Comparison of ENCODE assay signal across 35 mouse cellular contexts in the genomic region with DNA sequence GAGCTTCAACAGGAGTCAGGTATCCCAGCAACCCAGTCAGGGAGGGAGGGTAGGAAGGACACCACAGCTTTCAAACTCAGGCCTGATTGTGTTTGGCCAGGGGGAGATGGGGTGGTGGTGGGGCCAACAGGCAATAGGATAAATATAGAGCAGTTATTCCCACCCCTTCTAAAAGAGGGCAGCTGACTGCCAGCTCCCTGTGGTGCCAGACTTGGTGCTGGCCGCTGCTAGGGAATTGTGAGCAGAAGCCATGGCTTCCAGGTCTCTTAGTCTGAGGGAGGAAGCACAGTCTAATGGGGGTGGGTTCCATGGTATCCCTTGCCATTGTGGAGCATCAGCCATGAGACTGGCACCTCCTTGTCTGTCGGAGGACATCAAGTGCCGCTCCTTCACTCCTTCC. TPM values are rescaled to one million over a fixed set of nuclear protein-coding genes. Genes with fewer than 3 reads are reported as not detected.
"Had no signal": no experiment of that assay in that cellular context is flagged by ENCODE, and none has a peak within 500 bp of the region (broad histone marks: within the 10 kb centered on the region; RNA-seq: fewer than 3 reads in every experiment).

No protein-coding gene starts in this region.

- H3K4me2 ChIP-seq: heart, embryonic 11.5 days; heart, embryonic 13.5 days; heart, embryonic 15.5 days; hindbrain, embryonic 12.5 days; hindbrain, embryonic 14.5 days; kidney, embryonic 15.5 days; limb, embryonic 13.5 days; limb, embryonic 15.5 days; liver, embryonic 12.5 days had no signal

- H3K36me3 ChIP-seq: heart, embryonic 13.5 days; heart, embryonic 15.5 days; hindbrain, embryonic 12.5 days; kidney, embryonic 15.5 days; limb, embryonic 13.5 days; limb, embryonic 15.5 days; liver, embryonic 12.5 days had no signal

- H3K4me3 ChIP-seq: heart, adult 2 months; heart, embryonic 13.5 days; heart, embryonic 15.5 days; hindbrain, embryonic 12.5 days; kidney, embryonic 15.5 days; limb, embryonic 13.5 days; limb, embryonic 15.5 days; liver, embryonic 12.5 days had no signal

- H3K4me1 ChIP-seq: heart, embryonic 15.5 days; liver, embryonic 12.5 days had no signal

- H3K27me3 ChIP-seq: hindbrain, embryonic 12.5 days; kidney, embryonic 15.5 days; limb, embryonic 13.5 days; limb, embryonic 15.5 days; liver, embryonic 12.5 days had no signal

- H3K9ac ChIP-seq: heart, embryonic 13.5 days; heart, embryonic 15.5 days; hindbrain, embryonic 12.5 days; hindbrain, embryonic 14.5 days; kidney, embryonic 15.5 days; limb, embryonic 13.5 days; limb, embryonic 15.5 days; liver, embryonic 12.5 days; liver, embryonic 14.5 days had no signal

- ATAC-seq: hindbrain, embryonic 16.5 days; liver, embryonic 12.5 days had no signal

- DNase-seq: gastrocnemius, postnatal 14 days; gastrocnemius, postnatal 36 days; heart, adult 11 months; heart, adult 2 months; kidney, adult 11 months; kidney, adult 2 months; kidney, adult 9 months; kidney, postnatal 14 days; kidney, postnatal 36 days; layer of hippocampus, adult 9-11 months; layer of hippocampus, postnatal 36 days; left cerebral cortex, postnatal 4 days had no signal

- H3K27ac ChIP-seq: heart, adult 2 months; heart, embryonic 13.5 days; heart, embryonic 15.5 days; hindbrain, embryonic 12.5 days; hindbrain, embryonic 14.5 days; kidney, embryonic 15.5 days; kidney, postnatal 0 days; limb, embryonic 13.5 days; limb, embryonic 15.5 days; liver, embryonic 12.5 days; liver, embryonic 14.5 days had no signal

- H3K9me3 ChIP-seq: heart, embryonic 13.5 days; heart, embryonic 15.5 days; hindbrain, embryonic 12.5 days; kidney, embryonic 15.5 days; limb, embryonic 13.5 days; limb, embryonic 15.5 days; liver, embryonic 12.5 days had no signal

RNA-seq across cellular contexts. Expression of a gene that starts 3.8 kb away (rescaled TPM):
- total RNA-seq: gastrocnemius, postnatal 14 days; gastrocnemius, postnatal 36 days; hematopoietic stem cell, adult 5-6 weeks; left cerebral cortex, adult 8-10 months; left cerebral cortex, postnatal 10 days; left cerebral cortex, postnatal 25 days; left cerebral cortex, postnatal 4 days; liver, adult 2 months had no signal
- polyA plus RNA-seq: gonadal fat pad, adult 2 months; heart, embryonic 11.5 days; heart, embryonic 13.5 days; heart, postnatal 0 days; hindbrain, embryonic 12.5 days; hindbrain, embryonic 14.5 days; kidney, adult 2 months; kidney, postnatal 0 days; liver, adult 2 months; liver, embryonic 12.5 days; liver, embryonic 16.5 days had no signal

RNA-seq across cellular contexts. Expression of a gene that starts 16.6 kb away (rescaled TPM):
- total RNA-seq: hematopoietic stem cell, adult 5-6 weeks had no signal

RNA-seq across cellular contexts. Expression of a gene that starts 21.9 kb away (rescaled TPM):
- total RNA-seq: gastrocnemius, postnatal 14 days; hematopoietic stem cell, adult 5-6 weeks; left cerebral cortex, postnatal 4 days; liver, adult 2 months had no signal
- polyA plus RNA-seq: heart, embryonic 11.5 days; heart, embryonic 13.5 days; heart, embryonic 15.5 days; heart, postnatal 0 days; limb, embryonic 11.5 days; liver, adult 2 months; liver, embryonic 14.5 days; liver, embryonic 16.5 days had no signal

RNA-seq across cellular contexts. Expression of a gene that starts 29.0 kb away (rescaled TPM):
- total RNA-seq: gastrocnemius, adult 18-20 months; gastrocnemius, adult 8-10 months; gastrocnemius, postnatal 14 days; gastrocnemius, postnatal 36 days; hematopoietic stem cell, adult 5-6 weeks; left cerebral cortex, postnatal 10 days; liver, adult 2 months had no signal
- polyA plus RNA-seq: limb, embryonic 15.5 days; liver, adult 2 months; liver, embryonic 16.5 days had no signal
